Mouse (Mus musculus) right cerebral cortex, postnatal 14 days (tissue): ENCODE results near the gene Sar1b.

Source experiments
- DNase-seq: peaks from one replicate; pipeline ENCODE4 v3.0.0; 2022

Sar1b gene

DNA sequence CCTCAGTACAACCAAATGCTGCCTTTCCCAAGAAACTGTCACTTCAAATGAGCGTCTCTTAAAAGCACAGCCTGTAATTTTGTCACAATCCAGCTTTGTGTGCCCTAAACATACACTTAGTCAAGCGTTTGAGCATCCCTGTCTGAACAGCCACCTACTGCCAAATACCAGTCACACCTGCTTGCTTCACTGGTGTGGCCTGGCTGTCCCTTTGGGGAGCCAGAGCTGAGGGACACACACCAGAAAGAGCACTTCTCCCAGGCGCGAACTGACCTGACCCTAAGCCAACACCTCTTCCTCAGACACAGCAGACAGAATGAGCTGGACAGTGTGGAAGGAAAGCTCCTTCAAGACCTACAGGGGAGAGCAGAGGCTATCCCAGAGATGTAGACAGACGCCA, 69.5 kb downstream of the Sar1b start:
- DNase-seq: no peak

GRCm38 (mm10) chr11:51833393-51834066, 70.0 kb downstream of the Sar1b start:
- DNase-seq: no peak

- DNase-seq: no peak
Measured at GRCm38 (mm10) chr11:51834067-51834411, 70.6 kb downstream of the Sar1b start.

- no peak for DNase-seq
Measured at GRCm38 (mm10) chr11:51835598-51835997, 72.1 kb downstream of the Sar1b start.

- no peak for DNase-seq
Measured at GRCm38 (mm10) chr11:51836506-51836905, 73.0 kb downstream of the Sar1b start.

- no peak for DNase-seq
Measured at GRCm38 (mm10) chr11:51837164-51838153, 74.0 kb downstream of the Sar1b start.

- DNase-seq: no peak
Measured at GRCm38 (mm10) chr11:51839106-51839505, 75.6 kb downstream of the Sar1b start.

DNA sequence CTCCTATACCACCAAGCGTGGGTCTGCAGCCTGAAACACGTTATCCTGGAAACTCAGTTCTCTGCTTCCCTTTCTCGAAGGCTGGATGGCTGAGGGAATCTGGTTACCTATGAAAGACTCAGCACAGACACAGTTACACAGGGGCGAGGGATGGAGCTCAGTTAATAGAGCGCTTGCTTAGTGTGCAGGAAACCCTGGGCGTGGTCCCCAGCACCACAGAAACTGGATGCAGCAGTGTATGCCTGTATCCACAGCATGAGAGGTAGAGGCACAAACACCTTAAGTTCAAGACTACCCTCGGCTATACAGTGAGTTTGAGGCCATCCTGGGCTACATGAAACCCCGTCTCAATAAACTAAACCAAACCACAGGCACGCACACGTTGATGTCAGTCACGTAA, 76.5 kb downstream of the Sar1b start:
- DNase-seq: no peak

DNA sequence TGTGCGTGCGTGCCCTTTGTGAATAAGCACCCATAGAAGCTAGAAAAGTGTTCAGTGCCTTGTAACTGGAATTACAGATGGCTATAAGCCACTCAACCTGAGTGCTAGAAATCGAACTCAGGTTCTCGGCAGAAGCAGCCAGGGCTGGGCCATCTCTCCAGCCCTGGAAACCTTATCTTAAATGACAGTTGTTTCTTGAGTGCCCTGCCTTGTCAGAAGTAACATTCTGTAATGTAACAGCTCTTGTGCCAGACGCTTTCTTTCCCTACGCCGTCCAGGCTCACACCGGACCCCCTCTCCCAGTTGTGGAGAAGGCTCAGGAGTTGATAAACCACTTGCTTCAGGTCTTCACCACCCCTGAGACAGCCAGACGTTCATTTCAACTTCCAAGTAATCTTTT, 77.2 kb downstream of the Sar1b start:
- no peak for DNase-seq

DNA sequence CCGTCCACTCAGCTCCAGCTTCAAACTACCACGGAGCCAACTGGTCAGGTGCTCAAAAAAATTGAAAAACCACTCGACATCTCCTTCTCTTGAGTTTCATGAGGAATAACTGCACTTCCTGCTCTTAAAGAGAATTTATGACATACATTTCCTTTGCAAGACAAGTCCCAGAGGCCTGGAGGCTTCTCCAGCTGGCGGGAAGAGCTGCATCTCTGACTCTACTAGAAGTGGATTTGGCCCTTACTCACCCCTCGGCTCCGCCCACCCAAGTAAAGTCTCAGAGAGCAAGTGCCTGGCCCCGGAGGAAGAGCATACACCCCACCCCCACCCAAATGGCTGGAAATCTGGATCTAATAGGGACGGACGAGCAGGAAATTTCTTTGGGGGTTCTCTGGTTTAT, 77.7 kb downstream of the Sar1b start:
- no peak for DNase-seq
